Mouse (Mus musculus): ENCODE measurements at regions not wholly inside any gene's neighbourhood (a gene's known extent, or its start where the extent isn't known, plus 50 kb on each side); places are given as distances from the start of the nearest gene placed in this dataset.

- 81% methylated on average over 6 of the region's 6 CpGs for WGBS
- TF ChIP-seq EP300 (IDR thresholded peaks at IDR 0.05; ENCODE audit: insufficient read depth, low read depth, low read length) (no peak), POLR2A (IDR thresholded peaks at IDR 0.05; ENCODE audit: insufficient read depth, low read depth, low read length) (no peak), CTCF (IDR thresholded peaks at IDR 0.05) (no peak)
- intact Hi-C loops (cut with DNase I) = no loop called here
Observed at GRCm38 (mm10) chr1:35985318-35985717, 82.9 kb upstream of the Hs6st1 start.

GRCm38 (mm10) chr1:35986666-35987065, 81.5 kb upstream of the Hs6st1 start:
- H3K36me3 ChIP-seq (ENCODE audit: control insufficient read depth, insufficient read depth, low read length) = no peaks in the 10 kb centered on the region
- H3K9ac ChIP-seq (ENCODE audit: low read depth, low read length) = no peak overlapping the region
- TF ChIP-seq POLR2A (IDR thresholded peaks at IDR 0.05; ENCODE audit: insufficient read depth, low read depth, low read length) = no peak
- TF ChIP-seq EP300 (IDR thresholded peaks at IDR 0.05; ENCODE audit: insufficient read depth, low read depth, low read length) = no peak
- TF ChIP-seq CTCF (IDR thresholded peaks at IDR 0.05) = no peak
- 86% methylated on average over 8 of the region's 8 CpGs for WGBS
- no peaks in the 10 kb centered on the region for H3K27me3 ChIP-seq (ENCODE audit: control insufficient read depth, insufficient read depth, low read length)
- intact Hi-C loops (cut with DNase I) = no loop called here
- no peak overlapping the region for H3K27ac ChIP-seq
- no peaks in the 10 kb centered on the region for H3K4me1 ChIP-seq (ENCODE audit: control insufficient read depth, insufficient read depth, low read length)
- H3K4me3 ChIP-seq = no peak overlapping the region
- no peaks in the 10 kb centered on the region for H3K79me2 ChIP-seq (replicated peaks; ENCODE audit: control insufficient read depth, insufficient read depth, low read length)
- DNase-seq = no peak

More at GRCm38 (mm10) chr1:35985318-35985717, 82.9 kb upstream of the Hs6st1 start:
- H3K27ac ChIP-seq = no peak overlapping the region
- DNase-seq = no peak
- H3K4me1 ChIP-seq (ENCODE audit: control insufficient read depth, insufficient read depth, low read length) = no peaks in the 10 kb centered on the region
- no peak overlapping the region for H3K4me3 ChIP-seq
- no peak overlapping the region for H3K9ac ChIP-seq (ENCODE audit: low read depth, low read length)
- H3K79me2 ChIP-seq (replicated peaks; ENCODE audit: control insufficient read depth, insufficient read depth, low read length) = no peaks in the 10 kb centered on the region
- no peaks in the 10 kb centered on the region for H3K27me3 ChIP-seq (ENCODE audit: control insufficient read depth, insufficient read depth, low read length)
- H3K36me3 ChIP-seq (ENCODE audit: control insufficient read depth, insufficient read depth, low read length) = no peaks in the 10 kb centered on the region

GRCm38 (mm10) chr1:35992227-35992909, 75.8 kb upstream of the Hs6st1 start:
- H3K79me2 ChIP-seq (replicated peaks; ENCODE audit: control insufficient read depth, insufficient read depth, low read length) = no peaks in the 10 kb centered on the region
- TF ChIP-seq EP300 (IDR thresholded peaks at IDR 0.05; ENCODE audit: insufficient read depth, low read depth, low read length) (no peak), POLR2A (IDR thresholded peaks at IDR 0.05; ENCODE audit: insufficient read depth, low read depth, low read length) (no peak)
- no peak overlapping the region for H3K27ac ChIP-seq
- no peak overlapping the region for H3K9ac ChIP-seq (ENCODE audit: low read depth, low read length)
- intact Hi-C loops (cut with DNase I) = no loop called here
- H3K27me3 ChIP-seq (ENCODE audit: control insufficient read depth, insufficient read depth, low read length) = no peaks in the 10 kb centered on the region
- H3K4me1 ChIP-seq (ENCODE audit: control insufficient read depth, insufficient read depth, low read length) = no peaks in the 10 kb centered on the region
- 81% methylated on average over 8 of the region's 8 CpGs for whole genome bisulfite sequencing
- no peaks in the 10 kb centered on the region for H3K36me3 ChIP-seq (ENCODE audit: control insufficient read depth, insufficient read depth, low read length)
- DNase-seq = no peak
- H3K4me3 ChIP-seq = no peak overlapping the region

DNA sequence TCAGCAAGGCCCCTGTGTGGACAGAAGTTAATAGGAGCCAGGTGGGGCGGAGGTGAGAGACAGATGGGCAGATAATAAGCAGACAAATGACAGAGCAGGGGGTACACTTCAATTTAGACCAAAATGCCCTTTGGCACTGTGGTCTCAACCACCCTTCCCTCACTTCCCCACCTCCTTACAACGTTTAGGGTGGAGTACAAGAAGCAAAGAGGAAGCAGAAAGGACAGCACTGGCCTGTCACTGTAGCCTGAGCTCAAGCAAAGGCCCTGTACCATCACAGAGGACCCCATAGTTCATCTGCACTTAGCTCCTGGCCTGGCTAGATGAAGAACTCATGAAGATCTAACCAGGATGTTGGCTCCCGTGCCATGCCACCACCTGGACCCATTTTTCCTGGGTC, 75.3 kb upstream of the Hs6st1 start:
- H3K79me2 ChIP-seq (replicated peaks; ENCODE audit: control insufficient read depth, insufficient read depth, low read length) = no peaks in the 10 kb centered on the region
- H3K4me1 ChIP-seq (ENCODE audit: control insufficient read depth, insufficient read depth, low read length) = no peaks in the 10 kb centered on the region
- no peak overlapping the region for H3K9ac ChIP-seq (ENCODE audit: low read depth, low read length)
- no peaks in the 10 kb centered on the region for H3K36me3 ChIP-seq (ENCODE audit: control insufficient read depth, insufficient read depth, low read length)
- 63% methylated on average over 3 of the region's 3 CpGs for WGBS
- H3K27ac ChIP-seq = no peak overlapping the region
- no peak for DNase-seq
- intact Hi-C loops (cut with DNase I) = no loop called here
- no peak overlapping the region for H3K4me3 ChIP-seq
- H3K27me3 ChIP-seq (ENCODE audit: control insufficient read depth, insufficient read depth, low read length) = no peaks in the 10 kb centered on the region
- TF ChIP-seq EP300 (IDR thresholded peaks at IDR 0.05; ENCODE audit: insufficient read depth, low read depth, low read length) (no peak), POLR2A (IDR thresholded peaks at IDR 0.05; ENCODE audit: insufficient read depth, low read depth, low read length) (no peak), CTCF (IDR thresholded peaks at IDR 0.05) (no peak)

GRCm38 (mm10) chr1:35995691-35996090, 72.5 kb upstream of the Hs6st1 start:
- TF ChIP-seq EP300 (IDR thresholded peaks at IDR 0.05; ENCODE audit: insufficient read depth, low read depth, low read length) (no peak), CTCF (IDR thresholded peaks at IDR 0.05) (no peak), POLR2A (IDR thresholded peaks at IDR 0.05; ENCODE audit: insufficient read depth, low read depth, low read length) (no peak)
- Histone ChIP-seq H3K27me3 (ENCODE audit: control insufficient read depth, insufficient read depth, low read length) (no peaks in the 10 kb centered on the region), H3K9ac (ENCODE audit: low read depth, low read length) (no peak overlapping the region), H3K79me2 (replicated peaks; ENCODE audit: control insufficient read depth, insufficient read depth, low read length) (no peaks in the 10 kb centered on the region), H3K4me3 (no peak overlapping the region), H3K27ac (no peak overlapping the region), H3K36me3 (ENCODE audit: control insufficient read depth, insufficient read depth, low read length) (no peaks in the 10 kb centered on the region), H3K4me1 (ENCODE audit: control insufficient read depth, insufficient read depth, low read length) (no peaks in the 10 kb centered on the region)
- 73% methylated on average over 6 of the region's 6 CpGs for WGBS
- no peak for DNase-seq
- intact Hi-C loops (cut with DNase I) = no loop called here

- no peak overlapping the region for H3K27ac ChIP-seq
- DNase-seq = no peak
- H3K27me3 ChIP-seq (ENCODE audit: control insufficient read depth, insufficient read depth, low read length) = no peaks in the 10 kb centered on the region
- TF ChIP-seq CTCF (IDR thresholded peaks at IDR 0.05) (no peak), EP300 (IDR thresholded peaks at IDR 0.05; ENCODE audit: insufficient read depth, low read depth, low read length) (no peak), POLR2A (IDR thresholded peaks at IDR 0.05; ENCODE audit: insufficient read depth, low read depth, low read length) (no peak)
- WGBS = 94% methylated on average over 5 of the region's 5 CpGs
- no peak overlapping the region for H3K4me3 ChIP-seq
- no peaks in the 10 kb centered on the region for H3K79me2 ChIP-seq (replicated peaks; ENCODE audit: control insufficient read depth, insufficient read depth, low read length)
- no peak overlapping the region for H3K9ac ChIP-seq (ENCODE audit: low read depth, low read length)
- intact Hi-C loops (cut with DNase I) = no loop called here
- no peaks in the 10 kb centered on the region for H3K36me3 ChIP-seq (ENCODE audit: control insufficient read depth, insufficient read depth, low read length)
- H3K4me1 ChIP-seq (ENCODE audit: control insufficient read depth, insufficient read depth, low read length) = no peaks in the 10 kb centered on the region; the same call in 1 of the 2 replicates
Observed at GRCm38 (mm10) chr1:36001319-36001718, 66.9 kb upstream of the Hs6st1 start.

Data from heart, adult 2 months (tissue).